Mouse (Mus musculus) left cerebral cortex, postnatal 4 days (tissue): ENCODE measurements around the gene Gm3512. TPM values are rescaled to one million over a fixed set of nuclear protein-coding genes. Genes with fewer than 3 reads are reported as not detected.
"Not testable (repeated sequence)": the region's sequence is repeated elsewhere in the genome, so short reads cannot be mapped to it uniquely, and the experiment has no call there.

Source experiments
- DNase-seq: peaks from one replicate; pipeline ENCODE4 v3.0.0-alpha.2; 2022
- intact Hi-C: fragments of 180-260 bp; cut with DNase I; formaldehyde crosslinking; loops from one replicate; pipeline ENCODE4 v1.15.1; 2025
- total RNA-seq, 2 experiments: library from RNA; stranded (reverse); gene quantifications; 2 replicates each; pipeline ENCODE4 v1.2.3; 2021

Gene Gm3512
- 1 to 10 TPM; 3.8 to 4.7 TPM for total RNA-seq

GRCm38 (mm10) chr14:7174483-7174971, at the start of gene Gm3512:
Gm3512 (minus strand) TSS chr14:7174533.
- peak; percentile 3 for DNase-seq
- intact Hi-C loops, result not testable (repeated sequence)

DNA sequence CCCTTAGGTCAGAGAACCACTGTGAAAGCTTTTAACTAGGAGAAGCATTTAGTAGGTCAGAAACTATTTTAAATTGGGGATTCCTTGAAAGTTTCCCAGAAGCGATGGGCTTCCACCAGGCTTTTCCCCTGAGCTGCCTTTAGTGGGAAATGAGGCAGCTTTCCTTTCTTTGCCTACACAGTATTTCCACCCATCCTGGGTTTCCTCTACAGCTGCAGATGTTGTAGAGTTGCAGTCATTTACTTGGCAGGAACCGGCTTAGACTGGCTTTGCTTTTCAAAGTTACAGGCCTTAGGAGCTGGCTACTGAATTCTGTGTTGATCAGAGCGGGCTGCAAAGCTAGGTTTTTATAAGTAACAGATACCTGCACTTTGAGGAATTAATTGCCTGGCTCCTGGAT, 25.7 kb upstream of the Gm3512 start:
- intact Hi-C loops, DNase-seq: not testable (repeated sequence)

DNA sequence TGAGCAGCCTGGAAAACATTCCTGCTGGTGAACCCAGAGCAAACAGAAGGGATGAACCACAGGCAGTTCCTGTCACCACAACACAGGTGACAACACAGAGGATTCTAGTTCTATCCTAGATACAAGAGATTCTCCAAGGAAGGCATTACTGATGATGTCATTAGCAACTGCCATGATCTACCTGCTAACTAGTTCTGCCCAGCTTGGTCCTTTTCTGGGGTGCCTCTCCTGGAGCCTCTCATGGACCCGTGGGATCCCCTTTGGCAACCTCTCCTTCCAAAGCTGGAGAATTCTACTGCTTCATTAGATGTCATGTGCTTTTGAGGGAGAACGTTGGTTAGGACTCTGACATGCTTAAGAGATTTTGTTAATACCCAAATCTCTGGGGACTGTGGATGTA, 20.1 kb upstream of the Gm3512 start, which contains the start of gene Gm16434:
Gene Gm16434, minus strand, starts transcription at position 101 of the 400 bp plus-strand sequence.
- intact Hi-C loops, result not testable (repeated sequence)

GRCm38 (mm10) chr14:7125312-7125711, 49.0 kb downstream of the Gm3512 start, which contains the start of gene Gm6676:
Gm6676 (minus strand) TSS chr14:7125412.
- intact Hi-C loops, DNase-seq: not testable (repeated sequence)

More for the DNA sequence above, 20.1 kb upstream of the Gm3512 start, which contains the start of gene Gm16434:
- DNase-seq, result not testable (repeated sequence)

DNA sequence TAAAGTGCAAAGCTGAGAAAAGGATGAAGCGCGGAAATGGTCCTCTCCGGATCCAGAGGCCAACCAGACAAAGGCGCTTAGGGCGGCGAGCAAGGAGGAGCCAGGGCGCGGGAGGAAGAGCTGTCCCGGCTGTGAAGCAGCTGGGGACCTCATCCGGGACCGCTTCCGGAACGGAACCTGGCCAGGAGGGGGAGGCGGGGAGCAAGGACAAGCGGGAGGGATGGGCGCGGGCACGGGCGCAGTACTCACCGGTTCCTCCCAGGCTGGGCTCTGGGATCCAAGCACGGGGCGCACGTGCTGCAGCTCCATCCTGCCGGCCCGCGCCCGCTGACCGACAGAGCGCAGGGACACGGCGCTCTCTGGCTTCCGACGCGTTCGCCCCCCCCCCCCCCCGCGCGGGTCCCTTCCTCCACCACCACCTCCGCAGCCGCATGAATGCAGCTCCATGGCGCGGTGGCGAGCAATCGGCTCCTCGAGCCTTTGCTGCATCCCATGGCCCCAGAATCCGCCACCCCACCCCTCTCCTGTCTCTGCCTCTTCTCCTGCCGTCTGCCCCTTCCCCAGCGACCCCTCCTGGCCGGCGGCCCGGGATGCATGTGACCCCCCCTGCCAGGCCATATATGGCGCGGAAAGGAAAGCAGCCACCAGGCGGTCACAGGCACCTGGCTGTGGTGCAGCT, 69.1 kb downstream of the Gm3512 start:
- intact Hi-C loops, result not testable (repeated sequence)
- DNase-seq, result peak; percentile 9

Other genes starting within 250 kb of the Gm3512 start
- not detected for gene Gm6356, start 200.7 kb downstream of the Gm3512 start, total RNA-seq
- 1 to 10 TPM; 2.7 to 3.5 TPM for gene Gm10406, start 147.1 kb downstream of the Gm3512 start, total RNA-seq
- not detected for gene Gm3685, start 129.6 kb downstream of the Gm3512 start, total RNA-seq
- 1 to 10 TPM; 6.7 TPM for gene Gm3696, start 73.9 kb downstream of the Gm3512 start, total RNA-seq
- gene Gm6676, start 49.1 kb downstream of the Gm3512 start, total RNA-seq, result not detected
- not detected for gene Gm16434, start 20.0 kb upstream of the Gm3512 start, total RNA-seq
- gene Gm3727, start 90.2 kb upstream of the Gm3512 start, total RNA-seq, result not detected
- 1 to 10 TPM; 3.0 to 3.4 TPM for gene Gm3739, start 140.5 kb upstream of the Gm3512 start, total RNA-seq
- not detected for gene Gm5797, start 157.9 kb upstream of the Gm3512 start, total RNA-seq
- gene Gm8374, start 190.6 kb upstream of the Gm3512 start, total RNA-seq, result not detected